Mouse (Mus musculus) ES-CJ7 (cell line): Measurements from ENCODE around the gene Mdfi.

Experiments used
- DNase-seq: peaks from one replicate; pipeline ENCODE4 v3.0.0; 2011; ENCODE audit warnings: low read depth, low spot score

The Mdfi gene

DNA sequence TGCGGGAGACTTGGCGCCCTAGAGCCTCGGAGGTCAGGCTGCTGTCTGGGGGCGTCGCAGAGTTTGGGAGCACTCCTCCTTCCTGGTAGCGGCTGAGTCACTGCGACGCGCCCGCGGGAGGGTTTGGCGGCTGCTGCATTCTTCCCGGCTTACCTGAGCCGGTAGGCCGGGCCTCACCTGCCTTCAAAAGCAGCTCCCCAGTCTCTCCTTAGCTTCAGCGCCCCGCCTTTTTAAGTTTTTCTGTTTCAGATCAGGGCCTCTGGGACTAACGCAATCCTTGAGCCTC, at the start of gene Mdfi:
Gene Mdfi, minus strand, starts transcription at position 210 of the 286 bp plus-strand sequence.
- DNase-seq: peak; percentile 38

GRCm38 (mm10) chr17:47883099-47883498, 48.6 kb upstream of the Mdfi start:
- no peak for DNase-seq

- no peak for DNase-seq
Measured at GRCm38 (mm10) chr17:47881330-47881729, 46.8 kb upstream of the Mdfi start.

DNA sequence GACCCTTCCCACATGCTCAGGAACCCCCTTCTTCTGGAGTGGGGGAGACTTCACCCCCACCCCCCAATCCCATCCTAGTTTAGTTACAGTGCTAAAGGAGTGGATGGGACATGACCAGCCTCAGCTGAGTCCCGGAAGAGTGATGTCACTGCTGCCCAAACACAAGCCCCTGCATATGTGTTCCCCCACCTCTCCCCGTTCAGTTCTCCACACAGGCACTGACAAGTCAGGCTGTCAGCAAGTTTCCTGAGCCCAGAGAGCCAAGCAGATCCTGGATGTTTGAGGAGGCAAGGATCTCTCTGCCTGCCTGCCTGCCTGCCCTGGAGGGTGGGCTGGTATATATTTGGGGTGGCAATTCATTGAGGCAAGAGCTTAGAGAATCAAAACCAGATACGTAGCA, 44.7 kb upstream of the Mdfi start:
- no peak for DNase-seq

DNA sequence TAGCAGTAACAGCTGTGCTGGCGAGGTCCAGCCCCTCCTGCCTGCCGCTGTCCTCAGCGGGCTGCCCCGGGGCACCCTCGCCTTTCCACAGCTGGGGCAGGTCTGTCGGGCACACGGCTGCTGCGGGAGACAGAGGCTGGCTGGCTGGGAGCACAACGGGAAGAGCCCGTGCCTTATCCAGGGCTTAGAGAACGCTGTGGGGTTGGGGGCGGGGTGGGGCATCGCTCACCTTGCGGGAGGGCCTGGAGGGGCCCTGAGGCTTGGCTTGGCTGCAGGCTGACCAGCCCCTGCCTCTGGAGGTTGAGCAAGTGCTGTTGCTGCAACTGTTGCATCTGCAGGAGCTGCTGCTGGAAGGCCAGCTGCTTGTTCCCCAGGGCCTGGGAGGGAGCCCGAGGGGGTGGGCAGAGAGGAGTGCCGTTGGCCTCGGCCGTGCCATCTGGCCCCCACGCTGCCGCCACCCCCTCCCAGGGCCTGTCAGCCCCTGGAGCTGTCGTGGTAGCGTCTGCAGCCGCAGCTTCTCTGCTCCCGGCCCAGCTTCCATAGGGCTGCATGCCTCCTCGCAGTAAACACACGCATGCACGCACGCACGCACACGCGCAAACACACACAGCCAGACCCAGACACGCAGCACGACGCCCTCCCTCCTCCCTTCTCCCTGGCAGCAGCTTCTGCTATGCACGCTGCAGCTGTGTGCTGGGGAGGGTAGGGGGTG, 44.0 kb upstream of the Mdfi start:
- no peak for DNase-seq

- DNase-seq: no peak
Measured at GRCm38 (mm10) chr17:47877715-47878377, 43.4 kb upstream of the Mdfi start.

GRCm38 (mm10) chr17:47876776-47877714, 42.6 kb upstream of the Mdfi start:
- peak; percentile 70 for DNase-seq

- peak; percentile 86 for DNase-seq
Measured at GRCm38 (mm10) chr17:47873341-47873791, 38.9 kb upstream of the Mdfi start.

- DNase-seq: no peak
Measured at GRCm38 (mm10) chr17:47872311-47873011, 38.0 kb upstream of the Mdfi start.

DNA sequence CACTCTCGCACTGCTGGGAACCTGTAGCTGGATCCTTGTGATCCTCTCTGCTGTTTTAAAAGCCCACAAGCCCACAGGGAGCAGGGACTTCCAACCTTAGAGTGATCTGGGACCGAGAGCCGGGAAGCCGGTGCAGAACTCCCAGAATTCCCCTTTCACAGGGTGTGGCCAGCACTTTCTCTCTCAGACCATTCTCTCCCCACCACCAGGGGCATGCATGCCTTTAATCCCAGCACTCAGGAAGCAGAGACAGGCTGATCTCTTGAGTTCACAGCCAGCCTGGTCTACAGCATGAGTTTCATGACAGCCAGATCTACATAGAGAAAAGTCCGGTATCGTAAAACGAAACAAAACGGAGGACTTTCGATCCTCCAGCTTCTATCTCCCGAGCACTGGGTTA, 35.4 kb upstream of the Mdfi start:
- DNase-seq: peak; percentile 68

- DNase-seq: peak; percentile 69
Measured at GRCm38 (mm10) chr17:47866037-47866436, 31.5 kb upstream of the Mdfi start.

DNA sequence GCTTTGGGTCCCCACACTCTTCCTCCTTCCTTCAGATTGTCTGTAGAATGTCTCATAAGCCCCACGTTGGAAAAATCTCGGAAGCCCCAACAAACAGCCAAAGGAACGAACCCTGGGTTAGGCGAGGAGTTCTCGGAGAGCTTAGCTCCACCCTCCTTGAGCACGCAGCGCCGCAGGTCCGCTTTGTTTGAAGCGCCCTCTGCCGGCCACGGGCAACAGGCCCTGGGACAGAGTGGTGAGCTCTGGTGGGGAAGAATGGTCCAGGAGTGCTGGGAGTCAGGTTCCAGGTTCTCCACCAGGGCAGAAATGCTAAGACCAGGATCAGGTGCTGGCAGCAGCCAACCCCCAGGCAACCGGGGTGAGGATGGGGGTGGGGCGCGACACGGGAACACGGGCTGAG, 30.0 kb upstream of the Mdfi start:
- peak; percentile 95 for DNase-seq

DNA sequence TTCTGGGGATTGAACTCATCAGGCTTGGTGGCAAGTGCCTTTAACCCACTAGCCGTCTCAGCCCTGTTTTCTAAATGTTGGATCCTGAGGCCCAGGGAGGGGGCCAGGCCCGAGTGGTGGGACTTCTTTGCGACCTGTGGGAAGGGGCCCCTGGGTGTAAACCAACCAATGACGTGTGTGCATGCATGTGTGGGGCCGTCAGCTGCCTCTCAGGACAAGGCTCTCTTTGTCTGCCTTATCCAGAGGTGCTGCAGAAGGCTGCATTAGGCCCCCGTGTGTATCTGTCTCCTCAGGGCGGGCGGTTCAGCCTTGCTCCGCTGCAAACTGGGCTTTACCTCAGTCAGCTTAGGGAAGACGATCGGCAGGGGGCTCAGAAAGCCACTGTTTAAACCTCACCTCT, 28.9 kb upstream of the Mdfi start:
- no peak for DNase-seq

DNA sequence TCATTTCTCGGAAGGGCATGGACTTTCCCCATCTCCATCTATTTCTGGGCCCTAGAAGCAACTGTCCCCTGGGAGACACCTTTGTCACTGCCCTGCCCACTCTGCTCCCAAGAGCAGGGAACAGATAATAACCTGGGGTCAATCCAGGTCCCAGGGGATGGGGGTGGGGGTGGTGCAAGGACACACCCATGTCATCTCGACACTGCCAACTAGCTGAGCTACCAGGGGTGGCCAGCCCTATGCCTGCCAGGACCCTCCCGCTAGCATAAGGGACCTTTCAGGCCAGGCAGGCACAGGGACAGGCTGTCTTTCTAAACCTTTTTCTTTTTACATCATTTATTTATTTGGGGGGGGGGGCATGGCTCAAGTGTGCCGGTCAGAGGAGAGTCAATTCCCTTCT, 28.5 kb upstream of the Mdfi start:
- no peak for DNase-seq

DNA sequence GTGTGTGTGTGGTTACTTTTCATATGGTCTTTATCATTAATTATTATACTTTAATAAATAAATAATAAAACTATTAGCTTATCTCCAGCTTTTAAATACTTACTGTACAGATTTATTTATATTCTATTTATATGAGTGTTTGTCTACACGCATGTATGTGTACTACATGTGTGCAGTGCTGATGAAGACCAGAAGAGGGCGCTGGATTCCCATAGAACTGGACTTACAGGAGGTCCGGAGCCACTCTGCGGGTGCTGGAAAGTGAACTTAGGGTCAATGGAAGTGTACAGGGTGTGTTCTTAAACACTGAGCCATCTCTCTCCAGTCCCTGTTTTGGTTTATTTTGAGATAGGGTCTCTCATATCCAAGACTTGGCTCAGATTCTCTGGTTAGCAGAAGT, 21.1 kb upstream of the Mdfi start:
- no peak for DNase-seq

- DNase-seq: no peak
Measured at GRCm38 (mm10) chr17:47854908-47855307, 20.4 kb upstream of the Mdfi start.

GRCm38 (mm10) chr17:47853760-47854159, 19.3 kb upstream of the Mdfi start:
- DNase-seq: no peak

GRCm38 (mm10) chr17:47853336-47853735, 18.8 kb upstream of the Mdfi start:
- peak; percentile 59 for DNase-seq

DNA sequence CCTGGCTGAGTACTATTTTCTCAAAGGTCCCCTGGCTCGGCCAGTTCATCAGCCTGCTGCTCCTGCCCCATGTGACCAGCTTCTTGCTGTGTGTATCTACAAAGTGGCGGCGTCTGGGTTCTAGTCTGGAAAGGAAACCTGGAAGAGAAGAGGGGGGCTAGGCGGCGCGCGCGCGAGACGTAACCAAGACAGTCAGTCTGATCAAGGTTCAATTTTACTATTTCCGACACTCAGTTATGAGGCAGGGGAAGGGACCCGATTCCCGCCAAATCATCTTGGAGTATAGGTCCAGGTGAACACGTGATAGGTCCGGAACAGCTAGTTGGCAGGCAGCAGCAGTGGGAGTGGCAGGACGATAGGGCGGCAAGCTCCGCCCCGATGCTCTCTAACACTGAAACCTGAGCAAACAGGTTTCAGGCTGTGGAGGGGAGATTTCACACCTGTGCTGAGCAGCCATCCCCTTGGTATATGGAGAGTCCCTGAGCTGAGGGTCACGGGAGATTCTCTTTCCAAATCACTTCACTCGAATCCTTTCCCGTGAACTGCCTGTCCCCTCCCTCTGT, 17.4 kb upstream of the Mdfi start:
- DNase-seq: peak; percentile 79

- DNase-seq: no peak
Measured at GRCm38 (mm10) chr17:47850639-47851314, 16.3 kb upstream of the Mdfi start.

DNA sequence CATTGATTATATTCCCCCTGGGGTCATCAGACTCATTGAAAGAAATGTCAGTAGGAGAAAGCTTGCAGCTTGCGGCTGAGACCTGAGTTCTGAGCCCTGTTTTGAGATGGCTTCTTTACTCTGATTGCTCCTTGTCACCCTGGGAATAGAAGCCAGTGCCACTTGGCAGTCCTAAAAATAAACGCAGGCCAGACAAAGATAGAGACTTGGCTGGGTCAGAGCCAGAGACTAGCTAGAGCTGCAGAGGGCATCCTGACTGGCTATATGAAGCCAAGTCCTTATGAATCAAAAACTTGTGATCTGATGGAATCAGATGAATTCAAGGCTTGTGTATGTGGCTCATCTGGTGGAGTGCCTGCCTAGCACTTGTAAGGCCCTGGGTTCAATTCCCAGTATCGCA, 15.5 kb upstream of the Mdfi start:
- no peak for DNase-seq
